Mouse (Mus musculus) neural tube, embryonic 11.5 days (tissue): ENCODE data around the gene Serpinb1a. TPM values are rescaled to one million over a fixed set of nuclear protein-coding genes. Genes with fewer than 3 reads are reported as not detected.

Experiments used
- ATAC-seq: fragments of 200-750 bp; cut with Nextera tagmentation; 2 replicates; pipeline ENCODE4 v1.8.0; 2017; ENCODE audit warnings: moderate number of reproducible peaks, mild to moderate bottlenecking, moderate TSS enrichment, moderate library complexity; ENCODE audit not compliant: insufficient read depth, low FRiP score, low TSS enrichment
- DNase-seq: peaks from one replicate; pipeline ENCODE4 v3.0.0-alpha.2; 2015; ENCODE audit warnings: low spot score
- H3K27ac ChIP-seq: fragments of 300-500 bp; sonication (generic); 2 replicates; pipeline ENCODE4 v1.5.1; 2014; ENCODE audit warnings: low read depth, mild to moderate bottlenecking, low read length
- H3K27me3 ChIP-seq: fragments of 300-500 bp; sonication (generic); 2 replicates; pipeline ENCODE4 v1.6.1; 2014; ENCODE audit warnings: mild to moderate bottlenecking, low read length, mixed read lengths; ENCODE audit not compliant: control insufficient read depth, insufficient read depth
- H3K36me3 ChIP-seq: fragments of 300-500 bp; sonication (generic); 2 replicates; pipeline ENCODE4 v1.6.1; 2014; ENCODE audit warnings: mild to moderate bottlenecking, low read length, moderate library complexity, mixed read lengths; ENCODE audit not compliant: control insufficient read depth, insufficient read depth
- H3K4me1 ChIP-seq: fragments of 300-500 bp; sonication (generic); 2 replicates; pipeline ENCODE4 v1.6.1; 2014; ENCODE audit warnings: low read length, mixed read lengths; ENCODE audit not compliant: control insufficient read depth, insufficient read depth
- H3K4me2 ChIP-seq: fragments of 300-500 bp; sonication (generic); 2 replicates; pipeline ENCODE4 v1.6.1; 2014; ENCODE audit warnings: low read depth, mild to moderate bottlenecking, moderate library complexity
- H3K4me3 ChIP-seq: fragments of 300-500 bp; sonication (generic); 2 replicates; pipeline ENCODE4 v1.5.1; 2014; ENCODE audit warnings: low read depth, low read length
- H3K9ac ChIP-seq: fragments of 300-500 bp; sonication (generic); 2 replicates; pipeline ENCODE4 v1.6.1; 2014; ENCODE audit warnings: mild to moderate bottlenecking, low read length
- H3K9me3 ChIP-seq: fragments of 300-500 bp; sonication (generic); 2 replicates; pipeline ENCODE4 v1.6.1; 2016; ENCODE audit warnings: low read length; ENCODE audit not compliant: control insufficient read depth
- WGBS: fragments of 180-500 bp; shearing (Covaris S2); extraction: QIAGEN DNeasy Blood & Tissue Kit; methylation state at CpG from one replicate; pipeline ENCODE4 v1.1.7; 2014; 5-methylcytosine and 5-hydroxymethylcytosine counted together
- polyA plus RNA-seq: library from polyadenylated mRNA; unstranded; fragments of >200 nt; fragmentation: Nextera tagmentation; extraction: Ambion mirVana; gene quantifications from 2 replicates; pipeline ENCODE4 v1.2.1, GENCODE M21; 2014

The Serpinb1a gene
- polyA plus RNA-seq, 1 experiment from 2014 or later = 0.69 TPM

GRCm38 (mm10) chr13:32831505-32832273, 19.3 kb downstream of the Serpinb1a start:
- no peak overlapping the region for H3K4me3 ChIP-seq
- no peak overlapping the region for H3K4me2 ChIP-seq
- WGBS = 81% methylated on average over 3 of the region's 3 CpGs
- no peaks in the 10 kb centered on the region for H3K9me3 ChIP-seq
- no peak for DNase-seq
- no peak overlapping the region for H3K9ac ChIP-seq
- no peak overlapping the region for H3K27ac ChIP-seq
- H3K36me3 ChIP-seq = no peaks in the 10 kb centered on the region
- ATAC-seq = no peak
- no peaks in the 10 kb centered on the region for H3K27me3 ChIP-seq
- no peaks in the 10 kb centered on the region for H3K4me1 ChIP-seq

GRCm38 (mm10) chr13:32828886-32829285, 22.1 kb downstream of the Serpinb1a start:
- ATAC-seq (no peak), DNase-seq (no peak)
- H3K4me1 ChIP-seq = no peaks in the 10 kb centered on the region
- H3K27me3 ChIP-seq = no peaks in the 10 kb centered on the region
- H3K27ac ChIP-seq = no peak overlapping the region
- no peaks in the 10 kb centered on the region for H3K36me3 ChIP-seq
- H3K9ac ChIP-seq = no peak overlapping the region
- no peak overlapping the region for H3K4me2 ChIP-seq
- 88% methylated on average over 4 of the region's 4 CpGs for WGBS
- H3K4me3 ChIP-seq = no peak overlapping the region
- no peaks in the 10 kb centered on the region for H3K9me3 ChIP-seq

- Histone ChIP-seq H3K4me2 (no peak overlapping the region), H3K9me3 (no peaks in the 10 kb centered on the region), H3K4me3 (no peak overlapping the region), H3K27ac (no peak overlapping the region), H3K27me3 (no peaks in the 10 kb centered on the region), H3K9ac (no peak overlapping the region), H3K36me3 (no peaks in the 10 kb centered on the region), H3K4me1 (no peaks in the 10 kb centered on the region)
- WGBS = 55% methylated on average over 4 of the region's 4 CpGs
- no peak for ATAC-seq
- peak; percentile 38 for DNase-seq
These were observed 23.0 kb downstream of the Serpinb1a start for GRCm38 (mm10) chr13:32827951-32828350.

- no peak for ATAC-seq
- 77% methylated on average over 3 of the region's 3 CpGs for WGBS
These were observed 23.7 kb downstream of the Serpinb1a start for GRCm38 (mm10) chr13:32827111-32827822.

GRCm38 (mm10) chr13:32825546-32825945, 25.4 kb downstream of the Serpinb1a start:
- 93% methylated on average over 8 of the region's 8 CpGs for WGBS
- no peak for ATAC-seq

More at GRCm38 (mm10) chr13:32827111-32827822, 23.7 kb downstream of the Serpinb1a start:
- no peak for DNase-seq
- Histone ChIP-seq H3K27ac (no peak overlapping the region), H3K4me1 (no peaks in the 10 kb centered on the region), H3K9me3 (no peaks in the 10 kb centered on the region), H3K4me2 (no peak overlapping the region), H3K9ac (no peak overlapping the region), H3K27me3 (no peaks in the 10 kb centered on the region), H3K36me3 (no peaks in the 10 kb centered on the region), H3K4me3 (no peak overlapping the region)

GRCm38 (mm10) chr13:32824377-32825330, 26.3 kb downstream of the Serpinb1a start:
- no peak overlapping the region for H3K27ac ChIP-seq
- 79% methylated on average over 6 of the region's 6 CpGs for WGBS
- no peak overlapping the region for H3K4me2 ChIP-seq
- H3K9ac ChIP-seq = no peak overlapping the region
- no peaks in the 10 kb centered on the region for H3K4me1 ChIP-seq
- peaks cover 5% of the 10 kb centered on the region; the same call in 1 of the 2 replicates for H3K36me3 ChIP-seq
- ATAC-seq (no peak), DNase-seq (no peak)
- no peaks in the 10 kb centered on the region for H3K27me3 ChIP-seq
- no peak overlapping the region for H3K4me3 ChIP-seq
- H3K9me3 ChIP-seq = no peaks in the 10 kb centered on the region

More at GRCm38 (mm10) chr13:32825546-32825945, 25.4 kb downstream of the Serpinb1a start:
- Histone ChIP-seq H3K9ac (no peak overlapping the region), H3K27ac (no peak overlapping the region), H3K27me3 (no peaks in the 10 kb centered on the region), H3K9me3 (no peaks in the 10 kb centered on the region), H3K4me3 (no peak overlapping the region), H3K36me3 (peaks cover 3% of the 10 kb centered on the region; the same call in 1 of the 2 replicates), H3K4me2 (no peak overlapping the region), H3K4me1 (no peaks in the 10 kb centered on the region)
- no peak for DNase-seq

GRCm38 (mm10) chr13:32823126-32823525, 27.9 kb downstream of the Serpinb1a start:
- Histone ChIP-seq H3K27me3 (no peaks in the 10 kb centered on the region), H3K4me3 (no peak overlapping the region), H3K9ac (no peak overlapping the region), H3K4me2 (no peak overlapping the region), H3K36me3 (peaks cover 5% of the 10 kb centered on the region), H3K27ac (no peak overlapping the region), H3K9me3 (no peaks in the 10 kb centered on the region), H3K4me1 (no peaks in the 10 kb centered on the region)
- WGBS = 89% methylated on average over 6 of the region's 6 CpGs
- ATAC-seq = no peak
- DNase-seq = no peak

- Histone ChIP-seq H3K4me2 (no peak overlapping the region), H3K9me3 (no peaks in the 10 kb centered on the region), H3K27me3 (no peaks in the 10 kb centered on the region), H3K4me3 (no peak overlapping the region), H3K36me3 (peaks cover 6% of the 10 kb centered on the region), H3K27ac (no peak overlapping the region), H3K4me1 (no peaks in the 10 kb centered on the region), H3K9ac (no peak overlapping the region)
- no peak for ATAC-seq
- no peak for DNase-seq
- WGBS = 96% methylated on average over 4 of the region's 4 CpGs
These were observed 29.3 kb downstream of the Serpinb1a start for GRCm38 (mm10) chr13:32821671-32822070.
